Mouse (Mus musculus) ES-Bruce4 (cell line): Measurements from ENCODE around the gene Zfp385b. TPM values are rescaled to one million over a fixed set of nuclear protein-coding genes. Genes with fewer than 3 reads are reported as not detected.

Experiments used
- H3K27ac ChIP-seq: 2 replicates; pipeline ENCODE4 v1.5.1; 2012; ENCODE audit warnings: low read length, inconsistent platforms; ENCODE audit not compliant: insufficient read depth
- H3K27me3 ChIP-seq: 2 replicates; pipeline ENCODE4 v1.6.1; 2012; ENCODE audit warnings: mild to moderate bottlenecking, low read length, inconsistent platforms; ENCODE audit not compliant: control insufficient read depth, poor library complexity, insufficient read depth, severe bottlenecking
- H3K36me3 ChIP-seq: 2 replicates; pipeline ENCODE4 v1.6.1; 2012; ENCODE audit warnings: inconsistent platforms, mild to moderate bottlenecking, low read length, moderate library complexity; ENCODE audit not compliant: control insufficient read depth, poor library complexity, insufficient read depth, severe bottlenecking
- H3K4me1 ChIP-seq: one replicate; pipeline ENCODE4 v1.8.1; 2011; ENCODE audit warnings: low read length; ENCODE audit not compliant: control insufficient read depth, insufficient read depth
- H3K4me3 ChIP-seq: 2 replicates; pipeline ENCODE4 v1.5.1; 2011; ENCODE audit warnings: low read depth, mild to moderate bottlenecking, low read length
- H3K9ac ChIP-seq: 2 replicates; pipeline ENCODE4 v1.6.1; 2012; ENCODE audit warnings: low read depth, mild to moderate bottlenecking, inconsistent platforms; ENCODE audit not compliant: poor library complexity, severe bottlenecking
- H3K9me3 ChIP-seq: replicated peaks from 2 replicates; pipeline ENCODE4 v1.6.1; 2012; ENCODE audit warnings: mild to moderate bottlenecking, low read length, inconsistent platforms; ENCODE audit not compliant: control insufficient read depth, poor library complexity, insufficient read depth, severe bottlenecking
- CTCF ChIP-seq: IDR thresholded peaks from one replicate; pipeline ENCODE4 v1.8.1; 2011; ENCODE audit warnings: low read depth, low read length
- EP300 ChIP-seq: IDR thresholded peaks from 2 replicates; pipeline ENCODE4 v1.6.1; 2011; ENCODE audit warnings: low read depth, low read length; ENCODE audit not compliant: insufficient read depth
- POLR2A ChIP-seq: IDR thresholded peaks from one replicate; pipeline ENCODE4 v1.8.1; 2011; ENCODE audit warnings: low read length; ENCODE audit not compliant: insufficient read depth
- polyA plus RNA-seq: library from polyadenylated mRNA; stranded (reverse); fragments of >200 nt; gene quantifications from 2 replicates; pipeline ENCODE4 v1.2.4, GENCODE M21; 2011; ENCODE audit warnings: low read depth; ENCODE audit not compliant: missing spikeins, insufficient read depth, insufficient read length

Zfp385b gene
- polyA plus RNA-seq, 1 experiment: not detected

DNA sequence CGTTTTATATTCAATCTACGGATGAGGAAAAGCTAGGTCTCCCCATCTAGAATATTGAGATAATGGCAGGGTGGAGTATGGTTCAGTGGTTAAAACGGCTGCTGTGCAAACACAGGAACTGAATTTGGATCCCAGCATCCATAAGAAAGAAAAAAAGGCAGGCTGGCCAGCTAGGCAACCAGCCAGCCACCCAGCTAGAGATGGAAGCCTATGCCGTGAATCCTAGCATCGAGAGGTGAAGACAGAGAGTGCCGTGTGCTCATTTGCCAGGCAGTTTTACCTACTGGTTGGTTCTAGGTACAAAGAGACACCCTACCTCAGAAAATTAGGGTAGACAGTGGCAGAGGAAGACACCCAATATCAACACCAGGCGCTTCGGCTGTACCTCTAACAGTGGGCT is 57.5 kb downstream of the Zfp385b start:
- no peaks in the 10 kb centered on the region; the same call in 1 of the 2 replicates for H3K36me3 ChIP-seq
- H3K4me3 ChIP-seq: no peak overlapping the region
- H3K4me1 ChIP-seq: no peaks in the 10 kb centered on the region
- TF ChIP-seq EP300 (no peak), CTCF (no peak), POLR2A (no peak)
- no peak overlapping the region for H3K27ac ChIP-seq
- no peaks in the 10 kb centered on the region for H3K27me3 ChIP-seq
- no peak overlapping the region for H3K9ac ChIP-seq
- 0 out of 2 replicates have a peak, but pooled peaks cover 3% of the 10 kb centered on the region for H3K9me3 ChIP-seq

DNA sequence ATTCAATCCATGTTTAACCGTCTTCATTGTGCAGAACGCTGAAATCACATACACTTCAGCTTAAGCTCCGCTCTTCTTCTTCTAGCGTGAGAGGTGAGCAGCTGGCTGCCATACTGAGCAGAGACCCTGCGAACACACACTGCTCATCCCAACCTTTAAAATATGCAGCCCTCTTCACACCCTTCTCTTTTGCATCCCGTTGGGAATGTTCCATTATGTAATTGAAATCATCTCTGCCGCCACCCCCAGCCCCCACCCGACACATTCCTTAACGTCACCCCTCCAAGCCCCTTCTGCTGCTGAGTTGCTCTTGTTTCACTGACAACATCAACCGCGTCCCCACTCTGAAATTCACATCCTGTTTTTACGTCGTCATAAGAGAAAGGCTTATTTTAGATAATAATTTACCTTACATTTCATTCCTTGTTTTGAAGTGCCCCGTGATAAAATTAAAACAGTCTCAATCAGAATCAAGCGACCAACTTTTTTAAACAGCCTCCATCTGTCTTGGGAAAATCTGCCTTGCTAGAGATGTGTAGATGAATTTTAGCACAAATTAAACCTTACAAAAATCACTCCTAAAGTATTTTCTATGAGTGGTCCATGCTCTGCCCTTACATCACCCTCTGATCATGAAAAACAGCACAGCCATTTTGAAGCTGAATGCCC is 60.9 kb downstream of the Zfp385b start:
- H3K4me1 ChIP-seq: peaks cover 1% of the 10 kb centered on the region
- no peaks in the 10 kb centered on the region; the same call in 1 of the 2 replicates for H3K36me3 ChIP-seq
- no peak overlapping the region for H3K27ac ChIP-seq
- no peak overlapping the region for H3K9ac ChIP-seq
- no peak for TF ChIP-seq CTCF
- TF ChIP-seq EP300: no peak
- 0 out of 2 replicates have a peak, but pooled peaks cover 3% of the 10 kb centered on the region for H3K9me3 ChIP-seq
- H3K27me3 ChIP-seq: no peaks in the 10 kb centered on the region
- H3K4me3 ChIP-seq: no peak overlapping the region

DNA sequence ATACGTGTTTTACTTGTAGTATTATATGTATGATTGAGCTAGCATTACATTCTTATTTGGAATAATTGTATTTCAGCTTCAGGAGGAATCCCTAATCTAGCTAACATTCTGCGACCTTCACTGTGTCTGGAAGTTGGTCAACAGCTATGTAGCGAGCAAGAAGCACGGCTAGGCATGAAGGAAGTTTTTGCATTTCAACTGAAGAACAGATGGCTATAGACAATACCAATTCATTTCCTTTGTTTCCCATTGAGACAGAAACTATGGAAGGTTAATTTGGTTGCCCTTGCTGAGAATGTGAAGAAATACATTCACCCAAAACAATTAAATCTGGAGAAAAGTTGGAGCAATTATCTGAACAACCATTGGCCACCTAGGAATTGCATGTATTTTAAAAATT is 66.9 kb downstream of the Zfp385b start:
- Histone ChIP-seq H3K27me3 (no peaks in the 10 kb centered on the region), H3K27ac (no peak overlapping the region), H3K9ac (no peak overlapping the region), H3K36me3 (no peaks in the 10 kb centered on the region), H3K9me3 (no peaks in the 10 kb centered on the region), H3K4me1 (peaks cover 1% of the 10 kb centered on the region), H3K4me3 (no peak overlapping the region)
- TF ChIP-seq EP300 (no peak), CTCF (no peak), POLR2A (no peak)

DNA sequence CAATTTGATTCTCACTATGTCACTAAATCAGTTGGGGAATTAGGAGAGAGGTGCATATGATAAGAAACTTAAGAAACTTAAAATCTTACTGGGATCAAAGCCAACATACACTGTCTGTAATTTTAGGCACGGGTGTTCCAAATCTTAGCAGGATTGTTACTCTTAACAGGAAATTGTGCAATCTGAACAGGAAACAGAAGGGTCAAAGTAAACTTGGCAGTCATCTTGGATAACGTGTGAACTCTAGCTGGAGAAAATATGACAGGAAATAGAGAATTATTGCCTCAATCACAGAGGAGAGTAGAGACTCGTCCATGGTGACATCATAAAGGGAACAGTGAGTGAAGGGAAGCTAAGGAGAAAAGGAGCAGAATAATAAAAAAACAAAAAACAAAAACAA is 69.8 kb downstream of the Zfp385b start:
- H3K36me3 ChIP-seq: no peaks in the 10 kb centered on the region
- no peak overlapping the region for H3K27ac ChIP-seq
- no peak overlapping the region for H3K4me3 ChIP-seq
- peaks cover 1% of the 10 kb centered on the region for H3K4me1 ChIP-seq
- TF ChIP-seq EP300: no peak
- TF ChIP-seq POLR2A: no peak
- TF ChIP-seq CTCF: no peak
- no peaks in the 10 kb centered on the region for H3K9me3 ChIP-seq
- no peak overlapping the region for H3K9ac ChIP-seq
- H3K27me3 ChIP-seq: no peaks in the 10 kb centered on the region

DNA sequence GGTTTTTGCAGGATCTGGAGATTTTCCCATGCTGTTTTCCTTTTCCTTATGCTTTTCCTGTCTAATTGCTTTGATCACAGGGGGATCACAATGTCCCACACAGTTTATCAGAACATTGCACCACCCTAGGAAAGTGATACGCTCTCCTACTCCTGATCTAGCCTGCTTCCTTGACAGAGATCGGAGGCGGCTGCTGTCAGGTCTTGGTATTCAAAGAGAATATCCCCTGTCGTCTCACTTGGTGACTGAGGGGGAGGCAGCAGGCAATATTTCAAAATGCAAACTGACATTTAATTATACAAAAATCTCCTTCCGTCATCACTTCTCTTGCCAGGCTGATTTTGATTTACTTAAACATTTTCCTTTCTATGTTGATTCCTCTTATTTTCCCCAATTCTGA is 73.0 kb downstream of the Zfp385b start:
- Histone ChIP-seq H3K27me3 (no peaks in the 10 kb centered on the region), H3K36me3 (no peaks in the 10 kb centered on the region), H3K27ac (no peak overlapping the region), H3K4me1 (no peaks in the 10 kb centered on the region), H3K4me3 (no peak overlapping the region), H3K9ac (no peak overlapping the region), H3K9me3 (no peaks in the 10 kb centered on the region)
- TF ChIP-seq CTCF (no peak), EP300 (no peak)

DNA sequence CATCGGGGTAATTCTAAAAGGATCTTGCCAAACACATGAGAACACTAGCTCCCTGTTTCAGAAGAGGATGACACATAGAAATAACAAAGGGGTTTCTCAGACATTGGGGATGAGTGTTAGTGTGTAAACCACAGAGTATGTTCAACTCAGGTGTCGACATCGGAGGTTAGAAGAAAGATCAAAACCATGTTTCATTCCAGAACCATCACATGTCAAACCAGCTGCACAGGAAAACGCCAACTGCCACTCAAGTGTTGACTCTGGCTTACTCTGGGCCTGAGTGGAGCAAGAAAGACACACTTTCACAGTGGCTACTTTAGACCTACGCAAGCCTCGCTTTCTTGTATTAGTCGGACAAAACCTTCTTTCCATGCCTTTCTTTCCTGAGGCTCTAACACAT is 74.2 kb downstream of the Zfp385b start:
- no peaks in the 10 kb centered on the region for H3K36me3 ChIP-seq
- TF ChIP-seq CTCF (no peak), EP300 (no peak), POLR2A (no peak)
- H3K4me3 ChIP-seq: no peak overlapping the region
- H3K27ac ChIP-seq: no peak overlapping the region
- no peaks in the 10 kb centered on the region for H3K9me3 ChIP-seq
- H3K4me1 ChIP-seq: no peaks in the 10 kb centered on the region
- H3K9ac ChIP-seq: no peak overlapping the region
- no peaks in the 10 kb centered on the region for H3K27me3 ChIP-seq
